Comparison of ENCODE assay signal across 34 mouse cellular contexts in the genomic region with DNA sequence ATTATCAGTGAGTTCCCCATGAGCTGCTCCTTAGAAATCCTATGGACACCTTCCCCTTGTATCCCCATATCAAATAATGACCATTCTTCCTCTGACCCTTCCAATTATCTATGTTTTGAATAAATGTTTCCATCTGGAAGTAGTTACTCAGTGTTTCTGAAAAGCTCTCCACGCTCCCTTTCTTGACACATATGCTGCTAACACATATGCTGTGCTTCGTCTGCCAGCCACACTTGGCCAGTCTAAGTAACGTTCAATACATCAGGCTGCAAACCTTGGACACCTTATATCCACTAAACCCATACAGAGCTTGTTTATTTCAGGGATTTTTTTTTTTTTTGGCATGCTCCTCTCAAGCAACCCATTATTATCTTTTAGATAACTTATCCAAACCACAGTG. TPM values are rescaled to one million over a fixed set of nuclear protein-coding genes. Genes with fewer than 3 reads are reported as not detected.
"Had no signal": no experiment of that assay in that cellular context is flagged by ENCODE, and none has a peak within 500 bp of the region (broad histone marks: within the 10 kb centered on the region; RNA-seq: fewer than 3 reads in every experiment).

No protein-coding gene starts in this region.

- H3K9ac ChIP-seq: heart, embryonic 12.5 days; heart, embryonic 13.5 days; heart, embryonic 15.5 days; hindbrain, embryonic 12.5 days; hindbrain, embryonic 13.5 days; hindbrain, embryonic 14.5 days; hindbrain, embryonic 15.5 days; intestine, embryonic 15.5 days; kidney, embryonic 15.5 days had no signal

- H3K27me3 ChIP-seq: heart, embryonic 12.5 days; heart, embryonic 13.5 days; heart, embryonic 15.5 days; hindbrain, embryonic 12.5 days; hindbrain, embryonic 13.5 days; hindbrain, embryonic 15.5 days; intestine, embryonic 15.5 days; kidney, embryonic 15.5 days had no signal

- H3K27ac ChIP-seq: heart, embryonic 13.5 days; heart, embryonic 15.5 days; hindbrain, embryonic 10.5 days; hindbrain, embryonic 12.5 days; hindbrain, embryonic 13.5 days; hindbrain, embryonic 14.5 days; hindbrain, embryonic 15.5 days; hindbrain, postnatal 0 days; intestine, embryonic 15.5 days; kidney, embryonic 15.5 days; kidney, postnatal 0 days; layer of hippocampus, adult 2 months; left cerebral cortex, adult 2 months had no signal

- ATAC-seq: hindbrain, embryonic 16.5 days; hindbrain, postnatal 0 days; inflammation-experienced regulatory T-cells, adult 6 months; intestine, embryonic 15.5 days; intestine, embryonic 16.5 days; intestine, postnatal 0 days had no signal

- H3K4me1 ChIP-seq: hindbrain, embryonic 15.5 days; intestine, embryonic 15.5 days had no signal

- H3K36me3 ChIP-seq: heart, embryonic 15.5 days; hindbrain, embryonic 12.5 days; hindbrain, embryonic 13.5 days; hindbrain, embryonic 15.5 days; intestine, embryonic 15.5 days; kidney, embryonic 15.5 days had no signal

- DNase-seq: heart, postnatal 10 days; heart, postnatal 14 days; heart, postnatal 36 days; heart, postnatal 4 days; kidney, adult 11 months; kidney, adult 18-20 months; kidney, adult 2 months; kidney, adult 8-10 months; kidney, adult 9 months; kidney, postnatal 10 days; kidney, postnatal 14 days; kidney, postnatal 25 days; kidney, postnatal 36 days; kidney, postnatal 4 days; layer of hippocampus, adult 9-11 months; layer of hippocampus, postnatal 36 days had no signal

- H3K4me2 ChIP-seq: heart, embryonic 12.5 days; heart, embryonic 13.5 days; heart, embryonic 15.5 days; hindbrain, embryonic 12.5 days; hindbrain, embryonic 13.5 days; hindbrain, embryonic 14.5 days; hindbrain, embryonic 15.5 days; intestine, embryonic 15.5 days; kidney, embryonic 15.5 days had no signal

- H3K4me3 ChIP-seq: heart, embryonic 12.5 days; heart, embryonic 13.5 days; heart, embryonic 15.5 days; hindbrain, embryonic 10.5 days; hindbrain, embryonic 12.5 days; hindbrain, embryonic 13.5 days; hindbrain, embryonic 15.5 days; intestine, embryonic 15.5 days; kidney, embryonic 15.5 days; layer of hippocampus, adult 2 months; left cerebral cortex, adult 2 months had no signal

- H3K9me3 ChIP-seq: heart, embryonic 12.5 days; heart, embryonic 13.5 days; heart, embryonic 15.5 days; hindbrain, embryonic 10.5 days; hindbrain, embryonic 12.5 days; hindbrain, embryonic 13.5 days; hindbrain, embryonic 15.5 days; intestine, embryonic 15.5 days; kidney, embryonic 15.5 days had no signal

RNA-seq across cellular contexts. Expression of a gene that starts 54.1 kb away (rescaled TPM):
- polyA plus RNA-seq: inflammation-experienced regulatory T-cells, adult 6 months had no signal
